Mouse (Mus musculus): ENCODE results near the gene Insl5. TPM values are rescaled to one million over a fixed set of nuclear protein-coding genes. Genes with fewer than 3 reads are reported as not detected.

Insl5 gene
- polyA plus RNA-seq, 1 experiment from 2014 or later: not detected

GRCm38 (mm10) chr4:102987325-102987724 lies 39.3 kb downstream of the Insl5 start:
- Histone ChIP-seq H3K27ac (ENCODE audit: low read length) (no peak overlapping the region), H3K36me3 (ENCODE audit: control insufficient read depth, insufficient read depth, low read length) (no peaks in the 10 kb centered on the region), H3K4me2 (replicated peaks; ENCODE audit: low read depth, low read length) (no peak overlapping the region), H3K4me3 (ENCODE audit: low read depth, low read length) (no peak overlapping the region), H3K9me3 (ENCODE audit: control insufficient read depth, low read depth, low read length) (no peaks in the 10 kb centered on the region), H3K4me1 (ENCODE audit: control insufficient read depth, insufficient read depth, low read length) (no peaks in the 10 kb centered on the region), H3K27me3 (ENCODE audit: control insufficient read depth, insufficient read depth, low read length) (no peaks in the 10 kb centered on the region), H3K9ac (replicated peaks; ENCODE audit: low read depth, low read length) (no peak overlapping the region)
- no peak for ATAC-seq (ENCODE audit: insufficient number of reproducible peaks, insufficient read depth, low FRiP score, low read depth)
- 70% methylated on average over 4 of the region's 4 CpGs for WGBS

- peak; percentile 74; the same call in 1 of the 2 replicates for ATAC-seq (ENCODE audit: insufficient number of reproducible peaks, insufficient read depth, low FRiP score, low read depth)
- Histone ChIP-seq H3K9me3 (ENCODE audit: control insufficient read depth, low read depth, low read length) (no peaks in the 10 kb centered on the region), H3K27me3 (ENCODE audit: control insufficient read depth, insufficient read depth, low read length) (no peaks in the 10 kb centered on the region), H3K4me3 (ENCODE audit: low read depth, low read length) (no peak overlapping the region), H3K36me3 (ENCODE audit: control insufficient read depth, insufficient read depth, low read length) (no peaks in the 10 kb centered on the region), H3K9ac (replicated peaks; ENCODE audit: low read depth, low read length) (no peak overlapping the region), H3K4me2 (replicated peaks; ENCODE audit: low read depth, low read length) (no peak overlapping the region), H3K4me1 (ENCODE audit: control insufficient read depth, insufficient read depth, low read length) (no peaks in the 10 kb centered on the region), H3K27ac (ENCODE audit: low read length) (no peak overlapping the region)
- 4% methylated on average over 2 of the region's 2 CpGs for WGBS
Observed at GRCm38 (mm10) chr4:102986917-102987316, 39.7 kb downstream of the Insl5 start.

- no peak for ATAC-seq (ENCODE audit: insufficient number of reproducible peaks, insufficient read depth, low FRiP score, low read depth)
- no peaks in the 10 kb centered on the region for H3K4me1 ChIP-seq (ENCODE audit: control insufficient read depth, insufficient read depth, low read length)
- no peaks in the 10 kb centered on the region for H3K9me3 ChIP-seq (ENCODE audit: control insufficient read depth, low read depth, low read length)
Observed at GRCm38 (mm10) chr4:102986173-102986572, 40.5 kb downstream of the Insl5 start.

GRCm38 (mm10) chr4:102981709-102982108 lies 44.9 kb downstream of the Insl5 start:
- Histone ChIP-seq H3K4me2 (replicated peaks; ENCODE audit: low read depth, low read length) (no peak overlapping the region), H3K9ac (replicated peaks; ENCODE audit: low read depth, low read length) (no peak overlapping the region), H3K9me3 (ENCODE audit: control insufficient read depth, low read depth, low read length) (no peaks in the 10 kb centered on the region), H3K36me3 (ENCODE audit: control insufficient read depth, insufficient read depth, low read length) (no peaks in the 10 kb centered on the region), H3K27me3 (ENCODE audit: control insufficient read depth, insufficient read depth, low read length) (no peaks in the 10 kb centered on the region), H3K4me1 (ENCODE audit: control insufficient read depth, insufficient read depth, low read length) (0 out of 2 replicates have a peak, but pooled peaks cover 3% of the 10 kb centered on the region), H3K27ac (ENCODE audit: low read length) (no peak overlapping the region), H3K4me3 (ENCODE audit: low read depth, low read length) (no peak overlapping the region)
- WGBS: 71% methylated on average over 8 of the region's 8 CpGs
- no peak for ATAC-seq (ENCODE audit: insufficient number of reproducible peaks, insufficient read depth, low FRiP score, low read depth)

More at GRCm38 (mm10) chr4:102986173-102986572, 40.5 kb downstream of the Insl5 start:
- no peak overlapping the region for H3K4me3 ChIP-seq (ENCODE audit: low read depth, low read length)
- H3K27me3 ChIP-seq (ENCODE audit: control insufficient read depth, insufficient read depth, low read length): no peaks in the 10 kb centered on the region
- no peak overlapping the region for H3K27ac ChIP-seq (ENCODE audit: low read length)
- no peak overlapping the region for H3K9ac ChIP-seq (replicated peaks; ENCODE audit: low read depth, low read length)
- H3K36me3 ChIP-seq (ENCODE audit: control insufficient read depth, insufficient read depth, low read length): no peaks in the 10 kb centered on the region
- 71% methylated on average over 7 of the region's 7 CpGs for WGBS
- no peak overlapping the region for H3K4me2 ChIP-seq (replicated peaks; ENCODE audit: low read depth, low read length)

- Histone ChIP-seq H3K4me3 (ENCODE audit: low read depth, low read length) (no peak overlapping the region; the same call in 1 of the 2 replicates), H3K4me2 (replicated peaks; ENCODE audit: low read depth, low read length) (no peak overlapping the region), H3K27me3 (ENCODE audit: control insufficient read depth, insufficient read depth, low read length) (no peaks in the 10 kb centered on the region), H3K27ac (ENCODE audit: low read length) (no peak overlapping the region), H3K9me3 (ENCODE audit: control insufficient read depth, low read depth, low read length) (no peaks in the 10 kb centered on the region), H3K36me3 (ENCODE audit: control insufficient read depth, insufficient read depth, low read length) (no peaks in the 10 kb centered on the region), H3K4me1 (ENCODE audit: control insufficient read depth, insufficient read depth, low read length) (0 out of 2 replicates have a peak, but pooled peaks cover 3% of the 10 kb centered on the region), H3K9ac (replicated peaks; ENCODE audit: low read depth, low read length) (no peak overlapping the region)
- ATAC-seq (ENCODE audit: insufficient number of reproducible peaks, insufficient read depth, low FRiP score, low read depth): no peak
- 51% methylated on average over 5 of the region's 5 CpGs for WGBS
Observed at GRCm38 (mm10) chr4:102979385-102979784, 47.3 kb downstream of the Insl5 start.

GRCm38 (mm10) chr4:102978440-102978839 lies 48.2 kb downstream of the Insl5 start, which contains the start of gene Tctex1d1:
Gene Tctex1d1, plus strand, starts transcription at chr4:102978606.
- 1% methylated on average over 13 of the region's 13 CpGs for WGBS
- Histone ChIP-seq H3K36me3 (ENCODE audit: control insufficient read depth, insufficient read depth, low read length) (no peaks in the 10 kb centered on the region), H3K27ac (ENCODE audit: low read length) (no peak within 1 kb of the TSS), H3K4me3 (ENCODE audit: low read depth, low read length) (peak within 1 kb of the TSS; percentile 13), H3K4me1 (ENCODE audit: control insufficient read depth, insufficient read depth, low read length) (0 out of 2 replicates have a peak, but pooled peaks cover 3% of the 10 kb centered on the region), H3K9me3 (ENCODE audit: control insufficient read depth, low read depth, low read length) (no peaks in the 10 kb centered on the region), H3K9ac (replicated peaks; ENCODE audit: low read depth, low read length) (no peak within 1 kb of the TSS), H3K4me2 (replicated peaks; ENCODE audit: low read depth, low read length) (peak within 1 kb of the TSS; percentile 48), H3K27me3 (ENCODE audit: control insufficient read depth, insufficient read depth, low read length) (no peaks in the 10 kb centered on the region)
- ATAC-seq (ENCODE audit: insufficient number of reproducible peaks, insufficient read depth, low FRiP score, low read depth): peak; percentile 46; the same call in 1 of the 2 replicates

GRCm38 (mm10) chr4:102977778-102978321 lies 48.8 kb downstream of the Insl5 start:
- 10% methylated on average over 16 of the region's 16 CpGs for WGBS
- H3K4me1 ChIP-seq (ENCODE audit: control insufficient read depth, insufficient read depth, low read length): 0 out of 2 replicates have a peak, but pooled peaks cover 3% of the 10 kb centered on the region
- H3K9me3 ChIP-seq (ENCODE audit: control insufficient read depth, low read depth, low read length): no peaks in the 10 kb centered on the region
- H3K36me3 ChIP-seq (ENCODE audit: control insufficient read depth, insufficient read depth, low read length): no peaks in the 10 kb centered on the region
- no peak overlapping the region for H3K27ac ChIP-seq (ENCODE audit: low read length)
- no peaks in the 10 kb centered on the region for H3K27me3 ChIP-seq (ENCODE audit: control insufficient read depth, insufficient read depth, low read length)
- peak overlapping the region; percentile 48 for H3K4me2 ChIP-seq (replicated peaks; ENCODE audit: low read depth, low read length)
- ATAC-seq (ENCODE audit: insufficient number of reproducible peaks, insufficient read depth, low FRiP score, low read depth): no peak
- H3K4me3 ChIP-seq (ENCODE audit: low read depth, low read length): no peak overlapping the region
- H3K9ac ChIP-seq (replicated peaks; ENCODE audit: low read depth, low read length): no peak overlapping the region

GRCm38 (mm10) chr4:102976290-102977275 lies 50.1 kb downstream of the Insl5 start:
- H3K36me3 ChIP-seq (ENCODE audit: control insufficient read depth, insufficient read depth, low read length): no peaks in the 10 kb centered on the region
- H3K4me2 ChIP-seq (replicated peaks; ENCODE audit: low read depth, low read length): no peak overlapping the region
- H3K27ac ChIP-seq (ENCODE audit: low read length): no peak overlapping the region
- no peak overlapping the region for H3K4me3 ChIP-seq (ENCODE audit: low read depth, low read length)
- no peaks in the 10 kb centered on the region for H3K9me3 ChIP-seq (ENCODE audit: control insufficient read depth, low read depth, low read length)
- ATAC-seq (ENCODE audit: insufficient number of reproducible peaks, insufficient read depth, low FRiP score, low read depth): no peak
- H3K9ac ChIP-seq (replicated peaks; ENCODE audit: low read depth, low read length): no peak overlapping the region
- WGBS: 56% methylated on average over 12 of the region's 12 CpGs
- H3K27me3 ChIP-seq (ENCODE audit: control insufficient read depth, insufficient read depth, low read length): no peaks in the 10 kb centered on the region
- 0 out of 2 replicates have a peak, but pooled peaks cover 3% of the 10 kb centered on the region for H3K4me1 ChIP-seq (ENCODE audit: control insufficient read depth, insufficient read depth, low read length)
